Mouse (Mus musculus) ES-E14 (cell line): Measurements from ENCODE around the gene Cers6. TPM values are rescaled to one million over a fixed set of nuclear protein-coding genes. Genes with fewer than 3 reads are reported as not detected.

Source experiments
- DNase-seq: peaks from one replicate; pipeline ENCODE4 v3.0.0-alpha.2; 2013; ENCODE audit warnings: low read depth, low spot score
- H3K27ac ChIP-seq: 2 replicates; pipeline ENCODE4 v1.5.1; 2012; ENCODE audit warnings: low read depth, mild to moderate bottlenecking, low read length, moderate library complexity, mixed read lengths; ENCODE audit not compliant: poor library complexity, insufficient read depth, severe bottlenecking
- H3K36me3 ChIP-seq: 2 replicates; pipeline ENCODE4 v1.6.1; 2012; ENCODE audit warnings: mild to moderate bottlenecking, low read length, moderate library complexity, mixed read lengths; ENCODE audit not compliant: control insufficient read depth, poor library complexity, insufficient read depth, severe bottlenecking
- H3K4me1 ChIP-seq, 2 experiments: fragments of 150-350 bp in 1 of 2; sonication (generic) in 1 of 2; 2 replicates each; pipeline ENCODE4 v1.6.1; 2012; ENCODE audit warnings: low read length in 2 of 2, mild to moderate bottlenecking in 1 of 2, mixed read lengths in 1 of 2; ENCODE audit not compliant: control insufficient read depth in 2 of 2, insufficient read depth in 2 of 2, poor library complexity in 1 of 2
- H3K4me3 ChIP-seq, 2 experiments: fragments of 150-350 bp in 1 of 2; sonication (generic) in 1 of 2; 2 replicates each; pipeline ENCODE4 v1.5.1; 2012; ENCODE audit warnings: low read length in 2 of 2, low read depth in 1 of 2, mild to moderate bottlenecking in 1 of 2, mixed read lengths in 1 of 2; ENCODE audit not compliant: insufficient read depth in 1 of 2, poor library complexity in 1 of 2, severe bottlenecking in 1 of 2
- H3K9ac ChIP-seq: 2 replicates; pipeline ENCODE4 v1.6.1; 2012; ENCODE audit warnings: low read depth, mild to moderate bottlenecking, low read length, mixed read lengths; ENCODE audit not compliant: poor library complexity, insufficient read depth, severe bottlenecking
- H3K9me3 ChIP-seq: fragments of 150-350 bp; sonication (generic); 2 replicates; pipeline ENCODE4 v1.6.1; 2012; ENCODE audit warnings: low read depth, mild to moderate bottlenecking, low read length; ENCODE audit not compliant: control insufficient read depth, insufficient read depth
- CHD2 ChIP-seq: IDR thresholded peaks from 2 replicates; pipeline ENCODE4 v1.6.1; 2014; ENCODE audit warnings: mild to moderate bottlenecking, low read depth, low read length, inconsistent platforms
- HCFC1 ChIP-seq: IDR thresholded peaks from 2 replicates; pipeline ENCODE4 v1.6.1; 2012; ENCODE audit warnings: low read length, inconsistent platforms, borderline replicate concordance; ENCODE audit not compliant: insufficient read depth
- MAFK ChIP-seq: IDR thresholded peaks from 2 replicates; pipeline ENCODE4 v1.6.1; 2014; ENCODE audit warnings: mild to moderate bottlenecking, low read depth, low read length, inconsistent platforms; ENCODE audit not compliant: insufficient read depth
- ZC3H11A ChIP-seq: IDR thresholded peaks from 2 replicates; pipeline ENCODE4 v1.6.1; 2012; ENCODE audit warnings: low read depth, mild to moderate bottlenecking, inconsistent platforms, low read length, borderline replicate concordance
- ZNF384 ChIP-seq: IDR thresholded peaks from 2 replicates; pipeline ENCODE4 v1.6.1; 2012; ENCODE audit warnings: low read depth, low read length, inconsistent platforms
- in situ Hi-C, 2 experiments: fragments of 600-800 bp; cut with MboI; formaldehyde crosslinking; loops; one replicate each; pipeline ENCODE4 v1.15.1; 2025; ENCODE audit warnings: low sequenced_read_pairs in 2 of 2, inconsistent platforms in 1 of 2; ENCODE audit not compliant: unreplicated experiment in 2 of 2
- total RNA-seq: library from RNA; depleted of rRNA; stranded (reverse); fragments of 300-350 nt; gene quantifications from 2 replicates; pipeline ENCODE4 v1.2.3, GENCODE M21; 2012

Cers6 gene
- total RNA-seq, 1 experiment, result 33.6 TPM

GRCm38 (mm10) chr2:69080760-69081159, 219.5 kb downstream of the Cers6 start:
- H3K36me3 ChIP-seq, result no peaks in the 10 kb centered on the region
- in situ Hi-C loops, result no loop called here
- TF ChIP-seq ZC3H11A (no peak), MAFK (no peak), HCFC1 (no peak)
- DNase-seq, result no peak
- H3K4me3 ChIP-seq, result no peak overlapping the region
- no peak overlapping the region for H3K9ac ChIP-seq
- H3K9me3 ChIP-seq, result no peaks in the 10 kb centered on the region
- no peak overlapping the region for H3K27ac ChIP-seq
- H3K4me1 ChIP-seq, result no peaks in the 10 kb centered on the region

DNA sequence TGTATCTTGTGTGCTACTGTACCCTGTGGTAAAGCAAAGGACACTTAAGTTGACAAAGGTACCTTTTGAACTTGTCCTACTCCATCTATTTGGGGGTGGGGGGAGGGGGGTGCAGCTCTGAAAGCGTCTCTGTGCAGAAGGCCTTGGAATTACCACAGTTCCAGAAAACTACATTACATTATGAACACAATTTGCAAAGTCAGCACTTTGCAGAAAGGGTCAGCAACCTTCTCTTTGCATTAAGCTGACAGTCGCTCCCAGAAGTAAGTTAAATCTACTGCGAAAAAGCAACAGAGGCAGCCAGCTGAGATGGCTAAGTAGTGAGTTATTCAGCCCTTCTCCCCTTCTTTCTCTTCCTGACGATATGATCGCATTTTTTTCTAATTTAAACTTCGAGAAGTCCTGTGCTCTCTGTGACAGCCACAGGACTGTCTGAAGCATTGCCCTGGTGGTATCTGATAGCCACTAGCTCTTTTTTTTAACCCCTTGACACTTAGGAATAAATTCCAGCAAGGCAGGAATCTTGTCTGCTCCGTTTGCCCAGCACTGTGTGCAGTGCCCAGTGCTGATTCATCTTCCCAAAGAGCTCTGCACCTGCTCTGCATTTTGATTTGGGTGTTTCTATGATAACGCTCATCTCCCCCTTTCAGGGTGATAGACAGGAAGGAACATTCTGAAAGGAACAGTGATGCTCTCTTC, 221.4 kb downstream of the Cers6 start:
- no peak overlapping the region for H3K9ac ChIP-seq
- TF ChIP-seq ZC3H11A, result no peak
- no peak for TF ChIP-seq CHD2
- TF ChIP-seq HCFC1, result no peak
- peak; percentile 94 for TF ChIP-seq MAFK
- no peak for TF ChIP-seq ZNF384
- H3K4me1 ChIP-seq, result no peaks in the 10 kb centered on the region
- H3K27ac ChIP-seq, result no peak overlapping the region
- H3K9me3 ChIP-seq, result no peaks in the 10 kb centered on the region
- no peak for DNase-seq
- no peak overlapping the region for H3K4me3 ChIP-seq
- H3K36me3 ChIP-seq, result no peaks in the 10 kb centered on the region
- in situ Hi-C loops, result no loop called here

DNA sequence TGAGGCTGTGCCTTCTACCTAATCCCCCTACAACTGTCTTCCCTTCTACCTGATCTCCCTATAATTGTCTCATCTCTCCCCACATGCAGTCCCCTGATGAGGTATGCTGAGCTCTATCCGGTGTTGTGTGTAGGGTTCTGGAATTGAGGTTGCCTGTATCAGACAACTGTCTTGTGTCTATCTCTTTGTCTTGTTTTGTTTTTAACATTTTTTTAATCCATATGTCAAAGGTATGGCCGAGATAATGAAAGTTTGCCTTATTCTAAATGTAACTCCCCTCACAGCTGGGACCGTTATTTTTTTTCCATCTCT, 221.9 kb downstream of the Cers6 start:
- in situ Hi-C loops, result no loop called here
- no peak for DNase-seq
- Histone ChIP-seq H3K4me1 (no peaks in the 10 kb centered on the region), H3K27ac (no peak overlapping the region), H3K36me3 (no peaks in the 10 kb centered on the region), H3K9ac (no peak overlapping the region), H3K4me3 (no peak overlapping the region), H3K9me3 (no peaks in the 10 kb centered on the region)
- TF ChIP-seq MAFK (no peak), ZNF384 (no peak), ZC3H11A (no peak), CHD2 (no peak), HCFC1 (no peak)

- Histone ChIP-seq H3K36me3 (no peaks in the 10 kb centered on the region), H3K4me1 (no peaks in the 10 kb centered on the region), H3K9ac (no peak overlapping the region), H3K9me3 (no peaks in the 10 kb centered on the region), H3K27ac (no peak overlapping the region), H3K4me3 (no peak overlapping the region)
- TF ChIP-seq CHD2, result no peak
- TF ChIP-seq HCFC1, result no peak
- TF ChIP-seq ZNF384, result no peak
- TF ChIP-seq ZC3H11A, result no peak
- TF ChIP-seq MAFK, result no peak
- in situ Hi-C loops, result no loop called here
- DNase-seq, result no peak
Measured at GRCm38 (mm10) chr2:69084416-69084815, 223.2 kb downstream of the Cers6 start.

DNA sequence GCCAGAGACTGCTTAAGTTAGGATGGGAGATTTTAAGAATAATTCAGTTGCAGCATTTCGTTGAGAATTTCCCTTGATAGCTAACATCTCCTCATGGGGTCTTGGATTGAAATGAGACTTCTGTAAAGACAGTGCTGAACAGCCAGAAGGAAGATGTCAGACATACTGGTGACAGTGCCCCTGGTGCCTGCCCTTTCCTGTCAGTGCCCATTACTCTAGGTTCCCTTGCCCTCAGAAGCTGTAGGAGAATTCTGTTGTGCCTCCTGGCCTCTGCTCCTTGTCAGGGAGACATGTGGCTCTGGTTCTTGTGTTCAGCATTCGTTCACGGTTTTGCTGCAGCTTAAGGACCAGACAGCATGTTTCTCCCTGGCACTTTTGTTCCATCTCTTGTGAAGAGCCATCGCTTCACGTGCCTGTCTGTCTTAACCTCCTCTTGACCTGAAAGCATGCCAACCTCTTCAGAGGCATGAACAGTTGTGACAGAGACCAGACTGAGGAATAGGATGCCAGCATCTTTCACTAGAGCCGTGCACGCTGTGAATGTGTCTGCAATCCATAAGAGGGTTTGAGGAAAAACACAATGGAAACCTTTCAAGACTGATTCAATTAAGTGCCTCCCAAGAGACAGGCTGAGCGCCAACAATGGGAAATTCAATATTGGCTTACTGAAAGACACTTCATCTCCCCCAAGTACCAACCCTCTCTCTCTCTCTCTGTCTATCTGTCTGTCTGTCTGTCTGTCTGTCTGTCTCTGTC, 225.4 kb downstream of the Cers6 start:
- TF ChIP-seq HCFC1, result no peak
- no peak for TF ChIP-seq ZC3H11A

More for the DNA sequence above, 225.4 kb downstream of the Cers6 start:
- in situ Hi-C loops, result no loop called here
- Histone ChIP-seq H3K9me3 (no peaks in the 10 kb centered on the region), H3K27ac (no peak overlapping the region), H3K4me3 (no peak overlapping the region), H3K9ac (no peak overlapping the region), H3K4me1 (no peaks in the 10 kb centered on the region), H3K36me3 (no peaks in the 10 kb centered on the region)
- no peak for DNase-seq
